Mouse (Mus musculus) intestine, postnatal 0 days (tissue): Measurements from ENCODE around the gene Ccdc114. TPM values are rescaled to one million over a fixed set of nuclear protein-coding genes. Genes with fewer than 3 reads are reported as not detected.
"Not testable (repeated sequence)": the region's sequence is repeated elsewhere in the genome, so short reads cannot be mapped to it uniquely, and the experiment has no call there.

Experiments used
- ATAC-seq: fragments of 200-750 bp; cut with Nextera tagmentation; 2 replicates; pipeline ENCODE4 v1.8.0; 2017; ENCODE audit warnings: mild to moderate bottlenecking, moderate TSS enrichment, moderate library complexity
- H3K27ac ChIP-seq: fragments of 300-500 bp; sonication (generic); 2 replicates; pipeline ENCODE4 v1.5.1; 2014; ENCODE audit warnings: mild to moderate bottlenecking, low read depth, low read length, moderate library complexity
- H3K27me3 ChIP-seq: fragments of 300-500 bp; sonication (generic); replicated peaks from 2 replicates; pipeline ENCODE4 v1.6.1; 2014; ENCODE audit warnings: low read length, mixed read lengths; ENCODE audit not compliant: control insufficient read depth, insufficient read depth
- H3K36me3 ChIP-seq: fragments of 300-500 bp; sonication (generic); 2 replicates; pipeline ENCODE4 v1.6.1; 2014; ENCODE audit warnings: mild to moderate bottlenecking, moderate library complexity; ENCODE audit not compliant: control insufficient read depth, insufficient read depth
- H3K4me1 ChIP-seq: fragments of 300-500 bp; sonication (generic); replicated peaks from 2 replicates; pipeline ENCODE4 v1.6.1; 2014; ENCODE audit warnings: antibody characterized with exemption, low read length, mixed read lengths; ENCODE audit not compliant: control insufficient read depth, insufficient read depth
- H3K4me2 ChIP-seq: fragments of 300-500 bp; sonication (generic); replicated peaks from 2 replicates; pipeline ENCODE4 v1.6.1; 2014; ENCODE audit warnings: low read depth, mild to moderate bottlenecking, moderate library complexity
- H3K4me3 ChIP-seq: fragments of 300-500 bp; sonication (generic); 2 replicates; pipeline ENCODE4 v1.5.1; 2014; ENCODE audit warnings: low read depth, low read length
- H3K9ac ChIP-seq: fragments of 300-500 bp; sonication (generic); 2 replicates; pipeline ENCODE4 v1.6.1; 2014; ENCODE audit warnings: mild to moderate bottlenecking, low read depth, low read length
- H3K9me3 ChIP-seq: fragments of 300-500 bp; sonication (generic); 2 replicates; pipeline ENCODE4 v1.6.1; 2016; ENCODE audit warnings: mixed run types; ENCODE audit not compliant: control insufficient read depth
- CTCF ChIP-seq: sonication (generic); IDR thresholded peaks from 2 replicates; pipeline ENCODE4 v1.5.1; 2016; ENCODE audit warnings: low read depth, mild to moderate bottlenecking, control low read depth, antibody characterized with exemption, moderate library complexity
- WGBS: fragments of 180-500 bp; shearing (Covaris S2); extraction: QIAGEN DNeasy Blood & Tissue Kit; methylation state at CpG from one replicate; pipeline ENCODE4 v1.1.7; 2014; 5-methylcytosine and 5-hydroxymethylcytosine counted together
- polyA plus RNA-seq: library from polyadenylated mRNA; unstranded; fragments of >200 nt; fragmentation: Nextera tagmentation; extraction: Ambion mirVana; gene quantifications from 2 replicates; pipeline ENCODE4 v1.2.1, GENCODE M21; 2015

Ccdc114 gene
- polyA plus RNA-seq, 1 experiment from 2014 or later = 2.9 TPM

GRCm38 (mm10) chr7:45943280-45943679, 19.4 kb downstream of the Ccdc114 start:
- H3K27ac ChIP-seq, H3K4me3 ChIP-seq, H3K4me2 ChIP-seq, H3K9me3 ChIP-seq, H3K36me3 ChIP-seq, ATAC-seq, H3K27me3 ChIP-seq, H3K9ac ChIP-seq, H3K4me1 ChIP-seq: not testable (repeated sequence)
- TF ChIP-seq CTCF = peak; percentile 71
- 88% methylated on average over 1 of the region's 1 CpGs for WGBS

- Histone ChIP-seq H3K4me3 (no peak overlapping the region), H3K9me3 (no peaks in the 10 kb centered on the region), H3K4me1 (no peaks in the 10 kb centered on the region), H3K27ac (no peak overlapping the region), H3K36me3 (no peaks in the 10 kb centered on the region; the same call in 1 of the 2 replicates), H3K27me3 (no peaks in the 10 kb centered on the region), H3K9ac (no peak overlapping the region), H3K4me2 (no peak overlapping the region)
- ATAC-seq = no peak
- WGBS = 76% methylated on average over 4 of the region's 4 CpGs
- no peak for TF ChIP-seq CTCF
Observed at GRCm38 (mm10) chr7:45949061-45949460, 25.2 kb downstream of the Ccdc114 start.

- 49% methylated on average over 4 of the region's 4 CpGs for WGBS
- no peak for TF ChIP-seq CTCF
- H3K9me3 ChIP-seq = no peaks in the 10 kb centered on the region
- H3K4me3 ChIP-seq = no peak overlapping the region
- H3K4me1 ChIP-seq = no peaks in the 10 kb centered on the region
- no peak for ATAC-seq
- H3K27me3 ChIP-seq = no peaks in the 10 kb centered on the region
- H3K9ac ChIP-seq = no peak overlapping the region
- H3K27ac ChIP-seq = no peak overlapping the region
- H3K36me3 ChIP-seq = no peaks in the 10 kb centered on the region
- no peak overlapping the region for H3K4me2 ChIP-seq
Observed at GRCm38 (mm10) chr7:45956611-45957010, 32.7 kb downstream of the Ccdc114 start.

GRCm38 (mm10) chr7:45971831-45972723, 48.2 kb downstream of the Ccdc114 start:
- no peak overlapping the region for H3K27ac ChIP-seq
- no peak overlapping the region for H3K4me2 ChIP-seq
- no peak for ATAC-seq
- no peaks in the 10 kb centered on the region for H3K27me3 ChIP-seq
- H3K9ac ChIP-seq = no peak overlapping the region
- TF ChIP-seq CTCF = no peak
- H3K4me3 ChIP-seq = no peak overlapping the region
- H3K9me3 ChIP-seq = no peaks in the 10 kb centered on the region
- no peaks in the 10 kb centered on the region for H3K4me1 ChIP-seq
- 78% methylated on average over 11 of the region's 11 CpGs for WGBS
- no peaks in the 10 kb centered on the region for H3K36me3 ChIP-seq

- H3K9me3 ChIP-seq = no peaks in the 10 kb centered on the region
- no peaks in the 10 kb centered on the region for H3K36me3 ChIP-seq
- TF ChIP-seq CTCF = no peak
- H3K9ac ChIP-seq = no peak overlapping the region
- ATAC-seq = no peak
- no peak overlapping the region for H3K4me3 ChIP-seq
- WGBS = 78% methylated on average over 6 of the region's 6 CpGs
- H3K4me1 ChIP-seq = no peaks in the 10 kb centered on the region
- H3K27me3 ChIP-seq = no peaks in the 10 kb centered on the region
- no peak overlapping the region for H3K4me2 ChIP-seq
- no peak overlapping the region for H3K27ac ChIP-seq
Observed at GRCm38 (mm10) chr7:45973271-45973687, 49.4 kb downstream of the Ccdc114 start.

GRCm38 (mm10) chr7:45974103-45974502, 50.2 kb downstream of the Ccdc114 start:
- Histone ChIP-seq H3K4me1 (no peaks in the 10 kb centered on the region), H3K36me3 (no peaks in the 10 kb centered on the region), H3K9me3 (no peaks in the 10 kb centered on the region), H3K4me2 (no peak overlapping the region), H3K27ac (no peak overlapping the region), H3K4me3 (no peak overlapping the region), H3K9ac (no peak overlapping the region), H3K27me3 (no peaks in the 10 kb centered on the region)
- peak; percentile 31; the same call in 1 of the 2 replicates for ATAC-seq
- no peak for TF ChIP-seq CTCF
- WGBS = 38% methylated on average over 6 of the region's 6 CpGs
